Mouse (Mus musculus) ES-E14 (cell line): Measurements from ENCODE around the gene Pde4d.

Source experiments
- HCFC1 ChIP-seq: IDR thresholded peaks from 2 replicates; pipeline ENCODE4 v1.6.1; 2012; ENCODE audit warnings: low read length, inconsistent platforms, borderline replicate concordance; ENCODE audit not compliant: insufficient read depth
- MAFK ChIP-seq: IDR thresholded peaks from 2 replicates; pipeline ENCODE4 v1.6.1; 2014; ENCODE audit warnings: mild to moderate bottlenecking, low read depth, low read length, inconsistent platforms; ENCODE audit not compliant: insufficient read depth

GRCm38 (mm10) chr13:109262501-109262900 is 812.8 kb downstream of the Pde4d start:
- TF ChIP-seq HCFC1 (no peak), MAFK (no peak)
